Mouse (Mus musculus) ovary, postnatal 14 days (tissue): ENCODE data around the gene Mansc4.
A peak's percentile ranks its signal among the peaks of the same experiment; 100 is the strongest.

ENCODE experiments used
- DNase-seq: peaks from one replicate; pipeline ENCODE4 v3.0.0; 2022; ENCODE audit warnings: low spot score

The Mansc4 gene

GRCm38 (mm10) chr6:147086594-147087225 lies at the start of gene Mansc4:
Gene Mansc4, minus strand, starts transcription at chr6:147087032.
- peak; percentile 36 for DNase-seq

- DNase-seq = no peak
Measured at GRCm38 (mm10) chr6:147127239-147127638, 40.4 kb upstream of the Mansc4 start.

- DNase-seq = no peak
Measured at GRCm38 (mm10) chr6:147121320-147121719, 34.5 kb upstream of the Mansc4 start.

- DNase-seq = no peak
Measured at GRCm38 (mm10) chr6:147118190-147118589, 31.4 kb upstream of the Mansc4 start.

GRCm38 (mm10) chr6:147117764-147118163 lies 30.9 kb upstream of the Mansc4 start:
- no peak for DNase-seq

GRCm38 (mm10) chr6:147116579-147116978 lies 29.7 kb upstream of the Mansc4 start:
- DNase-seq = peak; percentile 85

GRCm38 (mm10) chr6:147109283-147109682 lies 22.5 kb upstream of the Mansc4 start:
- DNase-seq = no peak

- no peak for DNase-seq
Measured at GRCm38 (mm10) chr6:147106716-147107115, 19.9 kb upstream of the Mansc4 start.

- no peak for DNase-seq
Measured at GRCm38 (mm10) chr6:147105529-147105928, 18.7 kb upstream of the Mansc4 start.

- DNase-seq = no peak
Measured at GRCm38 (mm10) chr6:147102293-147102692, 15.5 kb upstream of the Mansc4 start.

GRCm38 (mm10) chr6:147099458-147100277 lies 12.8 kb upstream of the Mansc4 start:
- no peak for DNase-seq

GRCm38 (mm10) chr6:147097346-147097929 lies 10.6 kb upstream of the Mansc4 start:
- DNase-seq = no peak

GRCm38 (mm10) chr6:147096934-147097333 lies 10.1 kb upstream of the Mansc4 start:
- DNase-seq = no peak

- no peak for DNase-seq
Measured at GRCm38 (mm10) chr6:147096109-147096508, 9.3 kb upstream of the Mansc4 start.

- no peak for DNase-seq
Measured at GRCm38 (mm10) chr6:147094771-147095170, 7.9 kb upstream of the Mansc4 start.

GRCm38 (mm10) chr6:147092136-147092535 lies 5.3 kb upstream of the Mansc4 start:
- peak; percentile 31 for DNase-seq

GRCm38 (mm10) chr6:147091136-147092120 lies 4.6 kb upstream of the Mansc4 start, which contains the start of gene Klhl42:
Gene Klhl42, plus strand, starts transcription at chr6:147091379.
- DNase-seq = peak; percentile 71

- DNase-seq = no peak
Measured at GRCm38 (mm10) chr6:147090191-147090590, 3.4 kb upstream of the Mansc4 start.

GRCm38 (mm10) chr6:147088517-147088916 lies 1.7 kb upstream of the Mansc4 start:
- no peak for DNase-seq

- no peak for DNase-seq
Measured at GRCm38 (mm10) chr6:147087736-147088135, 904 bp upstream of the Mansc4 start.

GRCm38 (mm10) chr6:147085398-147086040 lies 1.3 kb downstream of the Mansc4 start:
- DNase-seq = no peak
